Mouse (Mus musculus) midbrain, embryonic 14.5 days (tissue): Measurements from ENCODE around the gene Cenpu. TPM values are rescaled to one million over a fixed set of nuclear protein-coding genes. Genes with fewer than 3 reads are reported as not detected.
A peak's percentile ranks its signal among the peaks of the same experiment; 100 is the strongest.

Experiments used
- ATAC-seq: fragments of 200-750 bp; cut with Nextera tagmentation; 2 replicates; pipeline ENCODE4 v1.8.0; 2017; ENCODE audit warnings: moderate number of reproducible peaks, moderate library complexity; ENCODE audit not compliant: low FRiP score, low TSS enrichment
- DNase-seq: peaks from one replicate; pipeline ENCODE4 v3.0.0-alpha.2; 2015
- H3K27ac ChIP-seq: fragments of 300-500 bp; sonication (generic); replicated peaks from 2 replicates; pipeline ENCODE4 v1.5.1; 2014; ENCODE audit warnings: mild to moderate bottlenecking, low read depth, low read length, moderate library complexity
- H3K27me3 ChIP-seq: fragments of 300-500 bp; sonication (generic); 2 replicates; pipeline ENCODE4 v1.6.1; 2014; ENCODE audit warnings: low read length, control low read depth, mixed read lengths; ENCODE audit not compliant: control insufficient read depth, insufficient read depth
- H3K36me3 ChIP-seq: fragments of 300-500 bp; sonication (generic); 2 replicates; pipeline ENCODE4 v1.6.1; 2014; ENCODE audit warnings: low read length, control low read depth; ENCODE audit not compliant: control insufficient read depth, insufficient read depth
- H3K4me1 ChIP-seq: fragments of 300-500 bp; sonication (generic); 2 replicates; pipeline ENCODE4 v1.6.1; 2014; ENCODE audit warnings: mild to moderate bottlenecking, antibody characterized with exemption, low read length, control low read depth; ENCODE audit not compliant: control insufficient read depth, insufficient read depth
- H3K4me2 ChIP-seq: fragments of 300-500 bp; sonication (generic); 2 replicates; pipeline ENCODE4 v1.6.1; 2014; ENCODE audit warnings: mild to moderate bottlenecking, low read length, moderate library complexity
- H3K4me3 ChIP-seq: fragments of 300-500 bp; sonication (generic); replicated peaks from 2 replicates; pipeline ENCODE4 v1.5.1; 2014; ENCODE audit warnings: low read depth, low read length
- H3K9ac ChIP-seq: fragments of 300-500 bp; sonication (generic); replicated peaks from 2 replicates; pipeline ENCODE4 v1.6.1; 2014; ENCODE audit warnings: mild to moderate bottlenecking, low read length, moderate library complexity
- H3K9me3 ChIP-seq: fragments of 300-500 bp; sonication (generic); 2 replicates; pipeline ENCODE4 v1.6.1; 2016; ENCODE audit warnings: low read length, control low read depth, mixed read lengths; ENCODE audit not compliant: control insufficient read depth
- WGBS: fragments of 180-500 bp; shearing (Covaris S2); extraction: QIAGEN DNeasy Blood & Tissue Kit; methylation state at CpG from one replicate; pipeline ENCODE4 v1.1.7; 2014; 5-methylcytosine and 5-hydroxymethylcytosine counted together
- polyA plus RNA-seq: library from polyadenylated mRNA; unstranded; fragments of >200 nt; fragmentation: Nextera tagmentation; extraction: Ambion mirVana; gene quantifications from 2 replicates; pipeline ENCODE4 v1.2.1, GENCODE M21; 2014

Gene Cenpu
- 6.8 and 8.6 TPM in 2 replicates for polyA plus RNA-seq

DNA sequence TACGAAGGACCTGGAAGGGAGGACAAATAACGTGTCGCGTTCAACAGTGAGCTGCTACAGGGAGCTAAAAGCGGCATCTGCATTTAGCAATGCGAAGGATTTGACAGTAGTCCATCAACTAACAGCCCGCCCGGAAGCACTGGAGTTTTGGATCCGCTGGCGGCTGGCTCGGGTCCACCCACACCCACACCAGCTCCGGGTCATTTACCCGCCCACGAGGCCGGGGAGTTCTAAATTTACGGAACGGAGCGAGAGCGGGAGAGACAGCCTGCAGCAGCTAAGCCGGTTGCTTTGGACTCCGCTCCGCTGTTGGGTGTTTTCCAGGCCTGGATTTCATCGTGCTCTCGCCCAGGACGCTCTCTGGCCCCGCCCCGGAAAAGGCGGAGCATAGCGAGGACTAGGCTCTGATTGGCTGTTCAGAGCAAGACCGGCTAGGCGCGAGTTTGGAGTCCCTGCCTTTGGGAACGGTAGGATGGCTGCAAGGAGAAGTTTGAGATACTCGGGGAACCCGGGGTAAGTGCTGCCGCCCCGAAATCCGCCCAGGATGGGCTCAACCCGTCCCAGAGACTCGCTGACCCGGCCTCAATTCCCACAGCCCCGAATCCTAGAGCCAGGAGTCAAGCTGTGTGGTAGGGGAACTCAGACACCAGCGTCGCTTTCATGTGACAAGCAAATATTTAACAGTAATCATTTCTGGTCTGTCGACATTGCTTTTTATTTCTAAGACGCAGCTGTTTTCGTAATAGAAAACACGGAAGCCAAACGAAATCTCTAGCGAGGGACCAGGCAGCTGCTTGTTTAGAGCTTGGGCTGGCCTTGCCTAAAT, at the start of gene Cenpu:
Cenpu (plus strand) TSS at position 414 of the 826 bp plus-strand sequence.
- no peaks in the 10 kb centered on the region for H3K27me3 ChIP-seq
- peak within 1 kb of the TSS; percentile 74 for H3K4me2 ChIP-seq
- H3K36me3 ChIP-seq, result no peaks in the 10 kb centered on the region
- H3K4me3 ChIP-seq, result peak within 1 kb of the TSS; percentile 62
- no peaks in the 10 kb centered on the region for H3K9me3 ChIP-seq
- peak; percentile 100 for DNase-seq
- H3K27ac ChIP-seq, result peak within 1 kb of the TSS; percentile 79
- peak within 1 kb of the TSS; percentile 50; the same call in 1 of the 2 replicates for H3K9ac ChIP-seq
- WGBS, result under 1% methylated on average over 50 of the region's 50 CpGs
- ATAC-seq, result peak; percentile 99
- peaks cover 11% of the 10 kb centered on the region for H3K4me1 ChIP-seq

GRCm38 (mm10) chr8:46502333-46503071, 49.3 kb upstream of the Cenpu start:
- DNase-seq, result peak; percentile 49
- peak overlapping the region; percentile 39 for H3K9ac ChIP-seq

GRCm38 (mm10) chr8:46503072-46503695, 48.6 kb upstream of the Cenpu start:
- Histone ChIP-seq H3K4me2 (peak overlapping the region; percentile 54), H3K4me1 (0 out of 2 replicates have a peak, but pooled peaks cover 7% of the 10 kb centered on the region), H3K4me3 (peak overlapping the region; percentile 34), H3K27ac (no peak overlapping the region), H3K9ac (peak overlapping the region; percentile 39), H3K9me3 (no peaks in the 10 kb centered on the region), H3K27me3 (no peaks in the 10 kb centered on the region), H3K36me3 (no peaks in the 10 kb centered on the region)
- 83% methylated on average over 12 of the region's 12 CpGs for WGBS
- ATAC-seq (no peak), DNase-seq (peak; percentile 9)

More at GRCm38 (mm10) chr8:46502333-46503071, 49.3 kb upstream of the Cenpu start:
- 0 out of 2 replicates have a peak, but pooled peaks cover 7% of the 10 kb centered on the region for H3K4me1 ChIP-seq
- H3K27me3 ChIP-seq, result no peaks in the 10 kb centered on the region
- no peak overlapping the region for H3K27ac ChIP-seq
- no peaks in the 10 kb centered on the region for H3K36me3 ChIP-seq
- no peaks in the 10 kb centered on the region for H3K9me3 ChIP-seq
- peak overlapping the region; percentile 54 for H3K4me2 ChIP-seq
- H3K4me3 ChIP-seq, result peak overlapping the region; percentile 34
- WGBS, result 21% methylated on average over 19 of the region's 19 CpGs
- ATAC-seq, result no peak

GRCm38 (mm10) chr8:46504196-46504595, 47.6 kb upstream of the Cenpu start:
- no peak overlapping the region for H3K4me3 ChIP-seq
- H3K4me1 ChIP-seq, result 0 out of 2 replicates have a peak, but pooled peaks cover 7% of the 10 kb centered on the region
- no peak overlapping the region for H3K27ac ChIP-seq
- no peaks in the 10 kb centered on the region for H3K9me3 ChIP-seq
- no peak for ATAC-seq
- no peak overlapping the region for H3K9ac ChIP-seq
- no peak overlapping the region for H3K4me2 ChIP-seq
- no peaks in the 10 kb centered on the region for H3K36me3 ChIP-seq
- DNase-seq, result no peak
- WGBS, result 72% methylated on average over 3 of the region's 3 CpGs
- no peaks in the 10 kb centered on the region for H3K27me3 ChIP-seq

DNA sequence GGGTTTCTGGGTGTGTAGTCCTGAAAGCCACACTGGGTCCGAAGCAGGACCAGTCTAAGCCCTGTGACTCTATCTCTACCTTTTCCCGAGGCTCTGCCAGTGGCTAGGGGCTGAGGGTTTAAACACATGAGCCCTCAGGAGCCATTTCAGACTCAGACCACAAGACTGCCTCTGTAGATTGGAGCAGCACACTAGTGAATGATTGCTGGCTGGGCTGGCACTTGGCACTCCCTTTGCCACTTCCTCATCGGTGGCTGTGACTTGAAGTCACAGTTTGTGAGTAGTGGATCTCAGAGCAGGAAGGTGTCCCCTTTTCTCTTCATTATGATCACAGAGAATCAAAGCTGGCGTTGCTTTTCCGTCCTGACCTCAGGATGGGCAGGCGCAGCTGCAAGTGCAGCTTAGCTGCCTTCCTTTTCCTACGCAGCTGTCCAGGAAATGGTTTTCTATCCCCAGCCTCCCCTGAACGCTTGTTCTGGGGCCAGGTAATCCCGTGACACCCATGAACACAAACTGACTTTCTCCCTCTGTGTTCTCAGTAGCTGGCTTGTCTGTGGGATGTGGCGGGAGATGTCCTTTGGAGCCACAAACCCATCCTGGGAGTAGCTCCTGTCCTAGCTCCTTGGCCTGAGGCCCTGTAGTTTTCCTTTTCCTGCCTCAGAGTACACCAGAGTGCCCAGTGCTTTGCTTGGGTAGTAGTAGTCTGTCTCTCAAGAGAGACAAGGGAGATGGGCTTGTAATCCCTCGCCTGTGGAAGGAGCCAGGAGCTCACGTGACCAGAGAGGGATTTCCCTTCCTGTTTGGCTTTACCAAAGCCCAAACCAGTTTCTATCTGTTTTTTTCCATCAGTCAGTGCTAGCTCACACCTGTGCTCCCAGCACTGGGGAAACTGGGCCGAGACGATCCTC, 43.1 kb upstream of the Cenpu start:
- H3K4me3 ChIP-seq, result no peak overlapping the region
- no peak overlapping the region for H3K9ac ChIP-seq
- WGBS, result 87% methylated on average over 14 of the region's 14 CpGs
- H3K36me3 ChIP-seq, result peaks cover 3% of the 10 kb centered on the region; the same call in 1 of the 2 replicates
- ATAC-seq (no peak), DNase-seq (no peak)
- H3K27me3 ChIP-seq, result no peaks in the 10 kb centered on the region
- no peaks in the 10 kb centered on the region for H3K4me1 ChIP-seq
- no peaks in the 10 kb centered on the region for H3K9me3 ChIP-seq
- no peak overlapping the region for H3K27ac ChIP-seq
- H3K4me2 ChIP-seq, result no peak overlapping the region

DNA sequence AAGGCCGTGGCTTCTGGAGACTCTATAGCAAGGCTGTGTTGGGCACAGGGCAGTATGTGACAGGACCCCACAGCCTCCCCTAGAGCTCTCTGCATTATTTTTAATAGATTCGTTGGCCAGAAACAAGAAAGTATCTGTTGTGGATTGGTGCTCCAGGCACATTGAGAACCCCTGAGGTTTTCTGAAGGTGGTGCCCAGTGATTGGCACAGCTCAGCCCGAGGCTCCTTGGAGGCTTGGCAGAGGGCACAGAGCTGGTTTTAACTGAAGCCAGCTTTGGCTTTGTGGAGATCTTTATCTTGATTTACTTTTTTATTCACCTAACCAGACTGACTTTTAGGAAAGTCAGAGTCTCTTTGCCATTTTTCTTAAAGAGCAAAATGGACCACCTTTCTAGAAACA, 42.4 kb upstream of the Cenpu start:
- H3K4me3 ChIP-seq, result no peak overlapping the region
- no peak overlapping the region for H3K9ac ChIP-seq
- H3K4me1 ChIP-seq, result no peaks in the 10 kb centered on the region
- no peak for ATAC-seq
- peaks cover 5% of the 10 kb centered on the region; the same call in 1 of the 2 replicates for H3K36me3 ChIP-seq
- H3K27me3 ChIP-seq, result no peaks in the 10 kb centered on the region
- no peak overlapping the region for H3K27ac ChIP-seq
- no peak for DNase-seq
- H3K9me3 ChIP-seq, result no peaks in the 10 kb centered on the region
- WGBS, result 92% methylated on average over 3 of the region's 3 CpGs
- H3K4me2 ChIP-seq, result no peak overlapping the region

- Histone ChIP-seq H3K27me3 (no peaks in the 10 kb centered on the region), H3K4me1 (no peaks in the 10 kb centered on the region), H3K36me3 (peaks cover 5% of the 10 kb centered on the region; the same call in 1 of the 2 replicates), H3K4me3 (no peak overlapping the region), H3K4me2 (no peak overlapping the region), H3K27ac (no peak overlapping the region), H3K9ac (no peak overlapping the region), H3K9me3 (no peaks in the 10 kb centered on the region)
- WGBS, result 70% methylated on average over 9 of the region's 9 CpGs
- DNase-seq (no peak), ATAC-seq (no peak)
Measured at GRCm38 (mm10) chr8:46511336-46511735, 40.5 kb upstream of the Cenpu start.

- H3K27me3 ChIP-seq, result no peaks in the 10 kb centered on the region
- H3K4me2 ChIP-seq, result no peak overlapping the region
- 73% methylated on average over 8 of the region's 8 CpGs for WGBS
- H3K4me3 ChIP-seq, result no peak overlapping the region
- no peak overlapping the region for H3K27ac ChIP-seq
- ATAC-seq (no peak), DNase-seq (no peak)
- H3K9me3 ChIP-seq, result no peaks in the 10 kb centered on the region
- peaks cover 5% of the 10 kb centered on the region; the same call in 1 of the 2 replicates for H3K36me3 ChIP-seq
- H3K9ac ChIP-seq, result no peak overlapping the region
- H3K4me1 ChIP-seq, result no peaks in the 10 kb centered on the region
Measured at GRCm38 (mm10) chr8:46512538-46512937, 39.3 kb upstream of the Cenpu start.
